Mouse (Mus musculus) thymus, postnatal 0 days (tissue): ENCODE results near the gene Sod2. TPM values are rescaled to one million over a fixed set of nuclear protein-coding genes. Genes with fewer than 3 reads are reported as not detected.
"Not testable (repeated sequence)": the region's sequence is repeated elsewhere in the genome, so short reads cannot be mapped to it uniquely, and the experiment has no call there.

Source experiments
- DNase-seq: peaks from one replicate; pipeline ENCODE4 v3.0.0-alpha.2; 2015; ENCODE audit warnings: low spot score
- polyA plus RNA-seq: library from polyadenylated mRNA; unstranded; fragments of >200 nt; fragmentation: Nextera tagmentation; extraction: Ambion mirVana; gene quantifications from 2 replicates; pipeline ENCODE4 v1.2.1, GENCODE M21; 2015

The Sod2 gene
- polyA plus RNA-seq: 133 and 143 TPM in 2 replicates

GRCm38 (mm10) chr17:13006546-13006945 is at the start of gene Sod2:
TSS of gene Sod2 (plus strand) at chr17:13006846.
- not testable (repeated sequence) for DNase-seq

- DNase-seq: not testable (repeated sequence)
Observed at GRCm38 (mm10) chr17:12959377-12959776, 47.3 kb upstream of the Sod2 start.

GRCm38 (mm10) chr17:12960331-12960873 is 46.2 kb upstream of the Sod2 start, which contains the start of gene Acat2:
TSS of gene Acat2 (minus strand) at chr17:12960747.
- peak; percentile 95 for DNase-seq

GRCm38 (mm10) chr17:12963476-12963875 is 43.2 kb upstream of the Sod2 start:
- DNase-seq: no peak

- DNase-seq: no peak
Observed at GRCm38 (mm10) chr17:12967173-12967572, 39.5 kb upstream of the Sod2 start.

GRCm38 (mm10) chr17:12973851-12974250 is 32.8 kb upstream of the Sod2 start:
- no peak for DNase-seq

GRCm38 (mm10) chr17:12978546-12978945 is 28.1 kb upstream of the Sod2 start:
- DNase-seq: no peak

- no peak for DNase-seq
Observed at GRCm38 (mm10) chr17:12983988-12984387, 22.7 kb upstream of the Sod2 start.

- peak; percentile 11 for DNase-seq
Observed at GRCm38 (mm10) chr17:12988096-12988495, 18.6 kb upstream of the Sod2 start.

GRCm38 (mm10) chr17:12990567-12991145 is 16.0 kb upstream of the Sod2 start:
- DNase-seq: no peak

- DNase-seq: peak; percentile 51
Observed at GRCm38 (mm10) chr17:12991194-12991634, 15.4 kb upstream of the Sod2 start.

- peak; percentile 80 for DNase-seq
Observed at GRCm38 (mm10) chr17:12991635-12992358, 14.8 kb upstream of the Sod2 start.

- DNase-seq: peak; percentile 94
Observed at GRCm38 (mm10) chr17:12992470-12992991, 14.1 kb upstream of the Sod2 start.

- no peak for DNase-seq
Observed at GRCm38 (mm10) chr17:12994069-12994468, 12.6 kb upstream of the Sod2 start, which contains the start of gene Wtap. TSS of gene Wtap (minus strand) at chr17:12994169.

GRCm38 (mm10) chr17:12996345-12996744 is 10.3 kb upstream of the Sod2 start:
- peak; percentile 36 for DNase-seq

- no peak for DNase-seq
Observed at GRCm38 (mm10) chr17:12997890-12998289, 8.8 kb upstream of the Sod2 start.

- no peak for DNase-seq
Observed at GRCm38 (mm10) chr17:12999069-12999468, 7.6 kb upstream of the Sod2 start.

- not testable (repeated sequence) for DNase-seq
Observed at GRCm38 (mm10) chr17:13002243-13002642, 4.4 kb upstream of the Sod2 start.

GRCm38 (mm10) chr17:13004436-13004835 is 2.2 kb upstream of the Sod2 start:
- DNase-seq: not testable (repeated sequence)

- DNase-seq: no peak
Observed at GRCm38 (mm10) chr17:13006984-13007383, 338 bp downstream of the Sod2 start.

GRCm38 (mm10) chr17:13007730-13008425 is 1.2 kb downstream of the Sod2 start:
- peak; percentile 92 for DNase-seq
